Mouse (Mus musculus) kidney, adult 11 months (tissue): ENCODE measurements around the gene Rasgrf2.

Experiments
- DNase-seq: peaks from one replicate; pipeline ENCODE4 v3.0.0; 2022

The Rasgrf2 gene

DNA sequence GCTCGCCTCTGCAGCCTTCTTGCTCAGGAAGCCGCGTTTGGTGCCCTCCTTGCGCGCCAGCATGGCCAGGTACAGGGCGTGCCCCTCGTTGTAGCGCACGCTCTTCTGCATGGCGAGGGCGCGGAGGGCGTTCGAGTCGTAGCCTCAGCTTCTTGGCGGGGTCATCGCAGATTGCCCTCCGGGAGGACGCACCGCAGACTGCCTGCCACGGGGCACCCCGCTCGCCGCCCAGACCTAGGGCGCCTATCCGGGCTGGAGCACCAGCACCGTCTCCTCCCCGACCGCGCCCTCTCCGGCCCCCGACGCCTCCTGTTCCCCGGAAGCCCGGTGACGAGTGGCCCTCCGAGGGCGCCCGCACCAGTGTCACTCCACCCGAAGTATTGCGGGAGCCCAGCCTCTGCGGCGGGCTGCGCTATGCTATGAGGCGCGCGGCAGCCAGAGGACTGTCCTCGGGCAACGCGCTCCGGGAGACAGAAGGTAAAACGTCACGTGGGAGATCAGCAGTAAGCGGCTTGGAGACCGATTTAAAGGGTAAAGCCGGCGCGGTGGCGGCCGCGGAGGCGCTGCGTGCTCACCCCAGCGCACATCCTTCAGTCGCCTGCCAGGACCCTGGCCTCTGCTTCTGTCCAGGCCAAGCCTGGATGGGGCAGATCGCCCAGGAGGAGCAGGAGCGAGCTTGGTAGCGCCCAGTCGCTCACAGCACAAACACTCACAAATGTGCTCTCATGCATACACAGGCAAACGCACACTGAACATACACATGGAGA, at the start of gene Rasgrf2:
Rasgrf2 (minus strand) TSS at position 273 of the 767 bp plus-strand sequence.
- peak; percentile 12 for DNase-seq

GRCm38 (mm10) chr13:92172686-92173085, 41.2 kb upstream of the Rasgrf2 start:
- DNase-seq = peak; percentile 30

DNA sequence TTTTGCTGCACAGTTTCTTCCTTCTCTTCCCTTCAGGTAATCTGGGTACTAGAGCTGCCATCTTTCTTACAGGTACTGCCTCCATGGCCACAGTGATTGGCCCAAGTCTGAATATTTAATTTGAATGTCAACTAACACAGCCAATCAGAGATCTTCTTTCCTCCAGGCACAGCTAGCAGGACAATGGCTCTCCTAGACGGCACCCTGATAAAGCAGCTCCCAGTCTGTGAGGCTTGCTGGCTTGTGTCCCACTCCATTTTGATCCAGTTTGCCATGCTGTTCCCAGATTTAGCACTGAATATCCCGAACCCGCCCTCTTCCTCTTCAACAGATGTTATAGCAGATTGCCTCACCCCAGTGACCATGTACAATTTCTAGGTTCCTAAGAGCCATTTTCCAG, 19.1 kb upstream of the Rasgrf2 start:
- no peak for DNase-seq

DNA sequence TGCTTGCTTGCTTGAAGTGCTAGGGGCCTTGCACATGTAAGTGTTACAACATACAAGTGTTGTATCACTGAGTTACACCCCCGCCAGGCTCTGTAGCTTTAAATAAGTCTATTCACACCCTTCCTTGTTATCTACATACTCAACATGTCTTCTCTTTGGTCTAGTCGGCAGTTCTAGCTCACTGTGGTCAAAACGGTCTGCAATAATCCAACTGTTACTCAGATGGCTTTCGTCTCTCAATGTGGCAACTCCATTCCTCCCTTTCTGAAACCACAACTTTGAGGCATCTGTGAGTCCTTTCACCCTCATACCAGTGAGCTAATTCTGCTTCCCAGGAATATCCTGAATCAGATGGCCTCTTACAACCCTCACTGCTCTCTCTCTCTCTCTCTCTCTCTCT, 17.4 kb upstream of the Rasgrf2 start:
- no peak for DNase-seq

DNA sequence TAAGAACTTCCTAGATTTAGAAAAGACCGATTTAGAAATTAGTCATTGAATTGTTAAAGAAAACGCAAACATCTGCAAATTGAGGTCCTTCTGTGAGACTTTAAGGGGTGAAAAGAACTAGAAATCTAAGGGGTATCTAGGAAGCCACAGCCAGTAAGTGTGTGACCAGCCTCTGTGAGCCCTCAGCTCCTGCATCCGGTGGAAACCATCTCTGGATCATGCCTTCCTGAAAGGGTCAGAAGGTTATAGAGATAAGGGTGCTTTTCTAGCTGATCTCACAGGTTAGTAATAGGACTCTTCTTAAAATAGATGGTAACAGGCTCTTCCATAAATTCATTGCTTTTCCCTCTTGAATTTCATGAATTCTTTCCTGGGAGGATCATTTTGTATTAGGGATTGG, 3.3 kb upstream of the Rasgrf2 start:
- DNase-seq = no peak

DNA sequence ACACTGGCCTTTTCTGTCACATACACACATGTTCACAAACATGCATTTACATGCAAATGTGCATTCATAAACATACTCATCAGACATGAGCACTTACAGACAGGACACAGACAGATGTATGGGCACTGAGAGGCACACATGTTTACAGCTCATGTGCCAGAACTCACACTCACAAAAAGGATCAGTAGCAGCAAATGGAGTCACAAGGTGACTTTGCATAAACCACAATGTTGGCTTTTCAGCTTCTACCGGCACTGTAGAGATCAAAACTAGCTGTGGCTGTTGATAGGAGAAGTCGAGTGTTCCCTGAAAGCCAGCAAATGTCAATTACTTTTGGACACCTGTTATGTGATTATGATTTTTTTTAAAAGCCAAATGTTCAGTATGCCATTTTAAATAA, 1.1 kb upstream of the Rasgrf2 start:
- no peak for DNase-seq

- no peak for DNase-seq
These were observed 467 bp downstream of the Rasgrf2 start for GRCm38 (mm10) chr13:92130994-92131383.

GRCm38 (mm10) chr13:92129877-92130276, 1.6 kb downstream of the Rasgrf2 start:
- no peak for DNase-seq

DNA sequence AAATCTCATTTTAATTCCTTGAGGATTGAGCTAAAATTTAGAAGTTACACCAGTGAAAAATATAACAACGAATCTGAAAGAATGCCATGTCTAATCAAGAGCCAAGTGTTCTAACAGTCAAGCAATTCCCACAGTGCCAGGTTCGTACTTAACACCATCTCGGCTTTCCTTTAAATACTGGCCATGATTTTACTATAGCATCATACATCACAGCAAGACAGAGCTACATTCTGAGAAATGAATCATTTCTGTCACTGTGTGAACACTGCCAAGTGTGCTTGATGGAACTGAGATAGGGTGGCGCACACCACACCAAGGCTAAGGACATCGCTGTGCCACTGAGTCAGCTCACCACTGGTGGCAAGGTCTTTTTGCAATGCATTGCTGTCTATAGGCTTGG, 5.6 kb downstream of the Rasgrf2 start:
- no peak for DNase-seq

GRCm38 (mm10) chr13:92119623-92120022, 11.8 kb downstream of the Rasgrf2 start:
- DNase-seq = peak; percentile 18

DNA sequence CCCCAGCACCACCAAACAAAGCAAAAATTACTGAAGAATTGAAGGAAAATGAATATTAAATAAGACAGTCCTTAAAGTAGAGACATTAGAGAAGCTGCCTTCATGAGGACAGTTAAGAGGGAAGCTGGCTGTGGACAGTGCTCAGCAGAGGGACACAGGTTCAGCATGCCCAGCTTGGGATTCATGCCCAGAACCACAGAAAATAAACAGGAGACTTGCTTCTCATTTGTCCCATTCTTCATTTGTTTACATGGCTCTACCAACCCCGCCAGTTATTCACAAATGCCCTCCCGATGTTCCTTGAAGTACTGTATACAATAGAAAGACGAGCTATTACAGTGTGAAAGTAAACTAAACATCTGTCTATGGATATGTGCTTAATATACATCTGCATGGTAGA, 17.4 kb downstream of the Rasgrf2 start:
- no peak for DNase-seq

DNA sequence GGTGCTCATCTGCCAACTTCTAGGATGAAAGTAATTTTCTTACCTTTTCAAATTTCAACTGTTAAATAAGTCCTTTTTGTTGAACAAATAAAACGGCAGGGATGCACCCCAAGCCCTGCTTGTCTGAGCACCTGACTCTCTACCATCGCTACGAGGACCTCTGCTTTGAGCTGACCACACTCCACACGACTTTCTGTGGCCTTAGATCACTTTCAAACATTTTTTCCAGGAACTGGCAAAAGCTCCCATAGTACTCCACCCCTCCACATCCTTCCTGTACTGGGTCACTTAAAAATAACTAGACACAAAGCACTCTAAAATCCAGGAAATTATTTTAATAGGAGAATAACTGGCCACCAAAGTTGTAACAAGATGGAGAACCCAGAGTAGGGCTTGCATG, 23.2 kb downstream of the Rasgrf2 start:
- DNase-seq = no peak

GRCm38 (mm10) chr13:92104259-92104658, 27.2 kb downstream of the Rasgrf2 start:
- DNase-seq = no peak

- no peak for DNase-seq
These were observed 33.0 kb downstream of the Rasgrf2 start for GRCm38 (mm10) chr13:92098484-92098883.

DNA sequence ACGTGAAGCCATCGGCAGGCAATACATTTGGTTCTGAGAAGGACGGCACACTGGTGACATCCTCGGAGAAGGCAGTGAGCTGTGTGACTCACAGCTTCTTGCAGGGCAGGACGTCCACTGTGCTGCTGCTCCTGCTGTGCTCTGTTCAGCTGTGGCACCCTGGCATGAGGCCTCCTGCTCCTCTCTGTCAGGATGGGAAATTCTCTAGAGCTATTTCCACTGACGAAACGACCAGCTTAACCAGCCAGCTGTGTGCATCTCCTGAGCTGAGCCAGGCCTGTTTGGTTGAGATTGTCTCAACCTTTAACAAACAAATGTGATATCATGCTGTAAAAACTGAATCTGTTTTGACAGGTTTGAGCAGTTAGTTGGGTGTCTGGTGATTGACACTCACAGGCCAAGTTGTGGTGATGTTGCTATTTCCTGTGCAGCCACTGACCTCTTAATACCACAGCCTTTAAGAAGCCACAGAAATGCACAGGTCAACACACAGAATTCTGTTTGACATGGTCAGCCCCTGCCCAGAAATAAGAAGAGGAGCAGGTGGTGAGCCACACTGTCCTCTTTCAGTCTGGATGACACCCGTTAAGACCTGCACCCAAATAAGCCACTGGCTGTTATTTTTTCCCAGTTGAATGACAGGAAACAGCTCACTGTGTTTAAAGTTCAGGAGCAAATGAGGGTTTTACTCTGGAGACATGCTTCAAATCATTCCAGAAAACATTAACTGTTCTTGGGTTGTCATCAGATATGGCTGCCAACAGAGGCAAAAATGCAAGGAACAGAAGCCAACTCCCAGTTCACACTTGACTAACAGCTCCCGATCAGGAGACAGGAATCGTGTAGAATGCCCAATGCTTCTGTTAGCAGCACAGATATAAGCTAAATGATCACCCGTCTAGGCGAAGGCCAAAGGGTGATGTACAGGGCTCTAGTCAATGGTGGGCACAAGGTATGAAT, 36.0 kb downstream of the Rasgrf2 start:
- peak; percentile 77 for DNase-seq

DNA sequence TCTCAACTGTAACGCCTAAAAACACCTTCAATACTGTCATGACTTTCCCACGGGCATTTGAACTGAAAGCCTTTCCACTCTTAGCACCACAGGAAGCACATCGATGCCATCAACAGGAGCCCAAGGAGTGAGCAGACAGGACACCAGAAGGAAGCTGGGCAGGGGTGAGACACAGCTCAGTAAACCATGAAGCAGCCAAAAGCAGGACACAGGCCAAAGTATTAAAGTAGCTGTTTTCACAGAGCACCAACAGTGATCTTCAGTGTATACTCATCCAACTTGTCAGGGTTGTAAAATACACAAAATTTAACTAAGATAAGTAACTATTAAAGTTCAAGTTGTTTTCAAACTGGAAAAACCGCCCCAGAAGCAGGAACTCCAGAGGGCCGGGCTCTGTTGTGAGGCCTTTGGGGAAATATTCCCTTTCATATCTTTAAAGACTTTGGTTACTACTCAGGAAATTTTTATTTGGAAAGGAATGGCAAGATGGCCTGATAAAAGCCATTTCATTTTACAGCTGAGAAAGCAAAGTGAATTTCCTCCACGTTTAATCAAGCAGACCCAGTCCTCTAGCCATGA, 37.7 kb downstream of the Rasgrf2 start:
- DNase-seq = peak; percentile 68

DNA sequence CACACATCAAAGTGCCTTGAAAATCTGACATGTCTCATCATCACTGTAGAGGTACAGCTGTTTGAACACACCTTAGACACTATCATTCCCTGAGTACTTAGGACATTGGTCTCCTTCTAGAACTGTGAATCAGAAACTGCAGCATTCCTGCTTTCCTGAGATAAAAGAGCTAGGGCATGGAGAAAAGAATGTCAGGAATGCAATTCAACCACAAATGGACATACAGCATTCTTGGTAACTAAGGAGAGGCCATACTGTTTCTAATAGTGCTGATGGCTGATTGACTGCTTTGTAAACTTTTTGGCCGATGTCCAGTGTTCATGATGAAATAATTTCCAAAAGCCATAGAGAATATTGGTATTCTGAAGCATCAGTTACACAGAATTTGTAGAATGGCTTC, 58.3 kb downstream of the Rasgrf2 start:
- no peak for DNase-seq

- DNase-seq = no peak
These were observed 62.8 kb downstream of the Rasgrf2 start for GRCm38 (mm10) chr13:92068651-92069050.

DNA sequence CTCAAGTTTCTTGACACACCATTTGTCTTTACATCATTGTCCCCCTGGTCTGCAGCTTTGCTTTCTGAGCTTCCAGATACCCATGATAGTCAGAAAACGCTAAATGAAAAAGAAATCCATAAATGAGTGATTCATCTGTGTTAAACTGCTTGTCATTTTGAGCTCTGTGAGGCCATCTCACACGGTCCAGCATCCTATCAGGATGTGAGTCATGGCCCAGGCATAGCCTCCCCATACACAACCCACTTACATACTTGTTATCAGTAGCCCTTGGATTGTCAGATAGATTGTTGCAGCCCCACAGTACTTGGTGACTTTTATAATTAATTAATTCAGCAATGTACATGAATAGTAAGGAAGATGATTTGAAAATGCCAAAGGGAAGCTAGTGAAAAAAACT, 63.6 kb downstream of the Rasgrf2 start:
- DNase-seq = no peak

GRCm38 (mm10) chr13:92053748-92054147, 77.7 kb downstream of the Rasgrf2 start:
- DNase-seq = no peak

- DNase-seq = no peak
These were observed 78.5 kb downstream of the Rasgrf2 start for GRCm38 (mm10) chr13:92053001-92053400.

DNA sequence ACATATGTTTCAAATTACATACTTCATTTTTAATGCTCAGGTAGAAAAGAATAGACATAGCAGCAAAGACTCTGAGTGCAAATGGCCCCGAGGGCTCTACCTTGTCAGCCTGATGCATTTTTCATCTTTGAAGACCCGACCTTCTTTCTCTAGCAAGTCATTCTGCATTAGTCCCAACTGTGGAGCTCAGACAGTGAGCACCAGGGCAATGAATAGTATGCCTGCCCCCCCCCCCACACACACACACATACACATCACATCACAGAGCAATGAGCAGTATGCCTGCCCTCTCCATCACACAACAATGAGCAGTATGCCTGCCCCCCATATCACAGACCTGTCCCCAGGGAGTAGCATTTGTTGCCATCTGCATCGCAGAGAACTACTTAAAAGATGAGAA, 80.2 kb downstream of the Rasgrf2 start:
- DNase-seq = no peak
